In the genomic region with DNA sequence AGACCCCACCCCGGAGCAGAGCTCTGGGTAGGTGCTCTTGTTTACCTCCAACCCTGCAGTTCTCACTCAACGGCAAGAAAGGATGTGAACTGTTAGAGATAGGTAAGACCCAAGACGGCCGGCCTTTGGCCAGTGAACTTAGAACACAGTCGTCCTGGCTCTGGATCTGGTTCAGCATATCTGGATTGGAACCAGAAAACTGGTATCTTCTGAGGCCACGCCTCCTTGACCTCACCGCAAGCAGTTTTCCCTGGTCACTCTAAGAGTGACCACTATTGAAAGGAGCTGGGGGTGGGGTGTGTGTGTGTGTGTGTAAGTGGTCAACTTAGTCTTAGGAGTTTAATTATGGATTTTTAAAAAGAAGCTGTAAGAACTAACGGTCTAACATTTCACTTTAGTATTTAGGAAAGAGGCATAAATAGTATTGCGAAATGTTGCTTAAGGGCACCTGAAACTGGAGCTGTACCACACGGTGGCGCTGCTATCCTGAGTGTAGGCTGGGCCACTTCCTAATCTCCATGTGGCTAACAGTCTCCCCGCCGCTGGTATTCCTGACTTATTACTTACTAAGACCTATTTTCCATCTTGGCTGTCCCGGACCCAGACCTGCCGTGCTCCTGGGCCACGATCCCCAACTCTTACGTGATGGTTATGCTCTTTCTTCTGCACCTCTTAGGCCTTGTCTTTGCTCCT, we compare ENCODE assay signal across 8 mouse cellular contexts. TPM values are rescaled to one million over a fixed set of nuclear protein-coding genes. Genes with fewer than 3 reads are reported as not detected.
DNase-seq lines count a peak whose midpoint lies in the region; ATAC-seq and TF ChIP-seq lines count a peak whose summit lies in the region.

No protein-coding gene starts in this region.

- H3K27ac ChIP-seq in cerebellum, adult 2 months (ENCODE audit: insufficient read depth, low read length) = no peak overlapping the region
- H3K27ac ChIP-seq in hindbrain, embryonic 14.5 days = no peak overlapping the region

- H3K4me1 ChIP-seq in cerebellum, adult 2 months (ENCODE audit: control insufficient read depth, insufficient read depth, low read length) = no peaks in the 10 kb centered on the region
- H3K4me1 ChIP-seq in hindbrain, embryonic 14.5 days (replicated peaks; ENCODE audit: control insufficient read depth, insufficient read depth, low read length) = no peaks in the 10 kb centered on the region

- WGBS in cerebellum, adult 2 months = 31% methylated on average over 17 of the region's 17 CpGs
- WGBS in hindbrain, embryonic 14.5 days = 41% methylated on average over 17 of the region's 17 CpGs

- H3K4me2 ChIP-seq in hindbrain, embryonic 14.5 days (replicated peaks) = peak overlapping the region; percentile 16; the same call in 1 of the 2 replicates

- no peaks in the 10 kb centered on the region for H3K36me3 ChIP-seq in hindbrain, embryonic 14.5 days (replicated peaks; ENCODE audit: control insufficient read depth, insufficient read depth)

- H3K27me3 ChIP-seq in cerebellum, adult 2 months (ENCODE audit: control insufficient read depth, insufficient read depth, low read length) = no peaks in the 10 kb centered on the region
- no peaks in the 10 kb centered on the region for H3K27me3 ChIP-seq in hindbrain, embryonic 14.5 days (ENCODE audit: control insufficient read depth, insufficient read depth, low read length)

- no peak overlapping the region for H3K4me3 ChIP-seq in cerebellum, adult 2 months (replicated peaks; ENCODE audit: insufficient read depth, low read depth, low read length)
- H3K4me3 ChIP-seq in hindbrain, embryonic 14.5 days (replicated peaks; ENCODE audit: low read length) = no peak overlapping the region

- no peaks in the 10 kb centered on the region for H3K9me3 ChIP-seq in hindbrain, embryonic 14.5 days (ENCODE audit: control insufficient read depth, low read length)

- peak; percentile 72; the same call in 1 of the 2 replicates for ATAC-seq in frontal cortex, adult (ENCODE audit: low TSS enrichment)
- no peak; the same call in 1 of the 2 replicates for ATAC-seq in hindbrain, embryonic 14.5 days (ENCODE audit: low FRiP score)

- TF ChIP-seq POLR2A in cerebellum, adult 2 months (IDR thresholded peaks at IDR 0.05; ENCODE audit: borderline replicate concordance, insufficient read depth, low read length) = no peak

- H3K9ac ChIP-seq in hindbrain, embryonic 14.5 days = no peak overlapping the region

- peak; percentile 55 for DNase-seq in Muller cell, postnatal 12 days (ENCODE audit: inconsistent ontology term)
- DNase-seq in cerebellum, adult 2 months = peak; percentile 63 to 79
- DNase-seq in hindbrain, embryonic 14.5 days (ENCODE audit: low spot score) = peak; percentile 86
- DNase-seq in left cerebral cortex, adult 18-20 months (ENCODE audit: low spot score in 2 of 2) = peak; percentile 73 to 81
- peak; percentile 72 to 84 for DNase-seq in lung, postnatal 4 days
- peak; percentile 77 for DNase-seq in retina, postnatal 1 day
- DNase-seq in urinary bladder, postnatal 14 days (ENCODE audit: low spot score) = peak; percentile 87

- TF ChIP-seq CTCF in cerebellum, adult 2 months (IDR thresholded peaks at IDR 0.05; ENCODE audit: borderline replicate concordance, insufficient read depth, low read depth, low read length) = peak; percentile 91

RNA-seq across cellular contexts. Expression of gene Asgr2, which starts 17.9 kb away (rescaled TPM):
- 0.11 and 0.17 TPM in 2 replicates for polyA plus RNA-seq in cerebellum, adult 2 months (2012; rRNA removed)
- polyA plus RNA-seq in hindbrain, embryonic 14.5 days (2014; fragmentation: Nextera tagmentation; extraction: Ambion mirVana) = not detected in 2 replicates
- not detected for total RNA-seq in left cerebral cortex, adult 18-20 months (2021)

RNA-seq across cellular contexts. Expression of gene Asgr1, which starts 20.6 kb away (rescaled TPM):
- polyA plus RNA-seq in cerebellum, adult 2 months (2012; rRNA removed) = 13.8 and 17.1 TPM in 2 replicates
- 2.4 and 4.1 TPM in 2 replicates for polyA plus RNA-seq in hindbrain, embryonic 14.5 days (2014; fragmentation: Nextera tagmentation; extraction: Ambion mirVana)
- 1 to 10 TPM; 2.2 to 3.8 TPM for total RNA-seq in left cerebral cortex, adult 18-20 months (2021)

RNA-seq across cellular contexts. Expression of gene Mgl2, which starts 55.6 kb away (rescaled TPM):
- polyA plus RNA-seq in cerebellum, adult 2 months (2012; rRNA removed) = 2.4 and 2.5 TPM in 2 replicates
- polyA plus RNA-seq in hindbrain, embryonic 14.5 days (2014; fragmentation: Nextera tagmentation; extraction: Ambion mirVana) = 0.93 and 1.1 TPM in 2 replicates
- total RNA-seq in left cerebral cortex, adult 18-20 months (2021) = 1 to 10 TPM; 1.0 TPM

RNA-seq across cellular contexts. Expression of gene Dlg4, which starts 57.8 kb away (rescaled TPM):
- polyA plus RNA-seq in cerebellum, adult 2 months (2012; rRNA removed) = 352 and 374 TPM in 2 replicates
- 25.6 and 26.6 TPM in 2 replicates for polyA plus RNA-seq in hindbrain, embryonic 14.5 days (2014; fragmentation: Nextera tagmentation; extraction: Ambion mirVana)
- 100 to 1,000 TPM; 718 to 731 TPM for total RNA-seq in left cerebral cortex, adult 18-20 months (2021)

RNA-seq across cellular contexts. Expression of gene Acadvl, which starts 59.3 kb away (rescaled TPM):
- polyA plus RNA-seq in cerebellum, adult 2 months (2012; rRNA removed) = 104 and 112 TPM in 2 replicates
- 49.9 and 56.1 TPM in 2 replicates for polyA plus RNA-seq in hindbrain, embryonic 14.5 days (2014; fragmentation: Nextera tagmentation; extraction: Ambion mirVana)
- total RNA-seq in left cerebral cortex, adult 18-20 months (2021) = 10 to 100 TPM; 55.6 to 57.9 TPM
